In the genomic region with DNA sequence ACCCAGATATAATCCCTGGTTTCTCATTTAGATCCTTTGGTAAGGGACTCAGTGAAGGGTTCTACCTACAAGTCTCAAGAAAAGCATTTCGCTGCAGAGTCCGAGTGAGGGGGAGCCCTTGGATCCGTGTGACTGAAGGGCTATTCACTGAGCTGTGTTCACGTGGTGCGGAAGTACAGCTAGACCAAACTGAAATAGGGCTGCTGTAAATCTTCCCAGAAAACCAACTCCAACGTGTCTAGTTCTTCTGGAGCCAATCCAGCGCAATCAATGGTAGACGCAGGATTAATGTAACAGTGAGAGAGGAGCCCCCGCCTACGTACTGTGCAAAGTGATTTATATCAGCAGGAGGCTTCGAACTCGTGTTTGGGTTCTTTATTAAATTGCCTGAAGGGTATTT, we compare ENCODE assay signal across 21 mouse cellular contexts.
DNase-seq lines count a peak whose midpoint lies in the region; ATAC-seq and TF ChIP-seq lines count a peak whose summit lies in the region.
"Had no signal": no experiment of that assay in that cellular context is flagged by ENCODE, and none has a peak within 500 bp of the region (broad histone marks: within the 10 kb centered on the region; RNA-seq: fewer than 3 reads in every experiment).

No protein-coding gene starts in this region.

- peak; percentile 39 for DNase-seq in kidney, postnatal 14 days
- no peak for DNase-seq in adipocyte (ENCODE audit: low spot score)
- DNase-seq: adrenal gland, adult 2 months; cerebellum, adult 11-12 months; cerebellum, postnatal 10 days; heart, adult 18-20 months; heart, postnatal 10 days; layer of hippocampus, adult 9-11 months; left cerebral cortex, postnatal 4 days; lung, postnatal 10 days; thymus, adult 2 months had no signal

- no peak for TF ChIP-seq CTCF in intestine, postnatal 0 days (IDR thresholded peaks at IDR 0.05; ENCODE audit: low read depth)

- no peaks in the 10 kb centered on the region for H3K9me3 ChIP-seq in intestine, embryonic 15.5 days
- no peaks in the 10 kb centered on the region for H3K9me3 ChIP-seq in intestine, postnatal 0 days (ENCODE audit: control insufficient read depth)
- H3K9me3 ChIP-seq in neural tube, embryonic 13.5 days, result no peaks in the 10 kb centered on the region
- no peaks in the 10 kb centered on the region for H3K9me3 ChIP-seq in neural tube, embryonic 15.5 days (replicated peaks)
- H3K9me3 ChIP-seq: forebrain, embryonic 13.5 days; heart, embryonic 12.5 days; liver, embryonic 12.5 days had no signal

- no peaks in the 10 kb centered on the region for H3K27me3 ChIP-seq in intestine, embryonic 15.5 days (replicated peaks)
- no peaks in the 10 kb centered on the region for H3K27me3 ChIP-seq in intestine, postnatal 0 days (replicated peaks; ENCODE audit: control insufficient read depth, insufficient read depth, low read length)
- H3K27me3 ChIP-seq in neural tube, embryonic 13.5 days, result no peaks in the 10 kb centered on the region
- no peaks in the 10 kb centered on the region for H3K27me3 ChIP-seq in neural tube, embryonic 15.5 days (replicated peaks)
- H3K27me3 ChIP-seq: forebrain, embryonic 13.5 days; liver, embryonic 12.5 days had no signal

- H3K9ac ChIP-seq in intestine, embryonic 15.5 days, result no peak overlapping the region
- H3K9ac ChIP-seq in intestine, postnatal 0 days (ENCODE audit: low read depth, low read length), result no peak overlapping the region
- no peak overlapping the region for H3K9ac ChIP-seq in neural tube, embryonic 13.5 days
- no peak overlapping the region for H3K9ac ChIP-seq in neural tube, embryonic 15.5 days (replicated peaks)
- H3K9ac ChIP-seq: forebrain, embryonic 13.5 days; heart, embryonic 12.5 days; liver, embryonic 12.5 days had no signal

- 61% methylated on average over 12 of the region's 12 CpGs for WGBS in intestine, embryonic 15.5 days
- 72% methylated on average over 12 of the region's 12 CpGs for WGBS in intestine, postnatal 0 days
- WGBS in neural tube, embryonic 13.5 days, result 48% methylated on average over 12 of the region's 12 CpGs
- WGBS in neural tube, embryonic 15.5 days, result 41% methylated on average over 12 of the region's 12 CpGs

- no peak overlapping the region for H3K4me3 ChIP-seq in intestine, embryonic 15.5 days (replicated peaks)
- no peak overlapping the region for H3K4me3 ChIP-seq in intestine, postnatal 0 days (ENCODE audit: low read depth, low read length)
- H3K4me3 ChIP-seq in neural tube, embryonic 13.5 days, result no peak overlapping the region
- no peak overlapping the region for H3K4me3 ChIP-seq in neural tube, embryonic 15.5 days (replicated peaks)
- H3K4me3 ChIP-seq: forebrain, embryonic 13.5 days; heart, embryonic 12.5 days; left cerebral cortex, adult 2 months; liver, embryonic 12.5 days had no signal

- ATAC-seq in intestine, embryonic 15.5 days, result 0 out of 2 replicates have a peak, but pooled peaks have one; percentile 23
- no peak for ATAC-seq in intestine, postnatal 0 days
- peak; percentile 53; the same call in 1 of the 2 replicates for ATAC-seq in neural tube, embryonic 13.5 days (ENCODE audit: low read depth)
- ATAC-seq in neural tube, embryonic 15.5 days (ENCODE audit: low FRiP score), result no peak
- no peak for ATAC-seq in granulocyte monocyte progenitor cell, adult 5-6 weeks (replicated peaks; ENCODE audit: poor library complexity, severe bottlenecking)
- ATAC-seq: forebrain, embryonic 13.5 days; liver, embryonic 12.5 days had no signal

- H3K27ac ChIP-seq in intestine, embryonic 15.5 days, result no peak overlapping the region
- no peak overlapping the region for H3K27ac ChIP-seq in intestine, postnatal 0 days (ENCODE audit: low read depth, low read length)
- H3K27ac ChIP-seq in neural tube, embryonic 13.5 days (replicated peaks), result no peak overlapping the region
- H3K27ac ChIP-seq in neural tube, embryonic 15.5 days (replicated peaks), result no peak overlapping the region
- H3K27ac ChIP-seq: forebrain, embryonic 13.5 days; left cerebral cortex, adult 2 months; liver, embryonic 12.5 days had no signal

- H3K4me2 ChIP-seq in intestine, embryonic 15.5 days (replicated peaks), result no peak overlapping the region
- H3K4me2 ChIP-seq in intestine, postnatal 0 days (replicated peaks; ENCODE audit: low read depth), result no peak overlapping the region
- H3K4me2 ChIP-seq in neural tube, embryonic 13.5 days, result no peak overlapping the region
- no peak overlapping the region for H3K4me2 ChIP-seq in neural tube, embryonic 15.5 days
- H3K4me2 ChIP-seq: forebrain, embryonic 13.5 days; heart, embryonic 12.5 days; liver, embryonic 12.5 days; midbrain, embryonic 11.5 days had no signal

- H3K36me3 ChIP-seq in intestine, embryonic 15.5 days, result no peaks in the 10 kb centered on the region
- no peaks in the 10 kb centered on the region for H3K36me3 ChIP-seq in intestine, postnatal 0 days (ENCODE audit: control insufficient read depth, insufficient read depth)
- no peaks in the 10 kb centered on the region for H3K36me3 ChIP-seq in neural tube, embryonic 13.5 days
- no peaks in the 10 kb centered on the region for H3K36me3 ChIP-seq in neural tube, embryonic 15.5 days
- H3K36me3 ChIP-seq: heart, embryonic 12.5 days; liver, embryonic 12.5 days had no signal

- H3K4me1 ChIP-seq in intestine, embryonic 15.5 days (replicated peaks), result no peaks in the 10 kb centered on the region; the same call in 1 of the 2 replicates
- H3K4me1 ChIP-seq in intestine, postnatal 0 days (replicated peaks; ENCODE audit: control insufficient read depth, insufficient read depth, low read length), result no peaks in the 10 kb centered on the region
- H3K4me1 ChIP-seq in neural tube, embryonic 13.5 days (replicated peaks), result 0 out of 2 replicates have a peak, but pooled peaks cover 9% of the 10 kb centered on the region
- H3K4me1 ChIP-seq in neural tube, embryonic 15.5 days, result no peaks in the 10 kb centered on the region
- H3K4me1 ChIP-seq: forebrain, embryonic 13.5 days; heart, embryonic 12.5 days; liver, embryonic 12.5 days had no signal

Comparison
In these comparisons a context has a peak if more than half of its experiments do, and no peak if none do; other contexts are left out.
1. ATAC-seq: peak in intestine, embryonic 15.5 days (single experiment) and neural tube, embryonic 13.5 days (single experiment); none in intestine, postnatal 0 days (single experiment), neural tube, embryonic 15.5 days (single experiment) and granulocyte monocyte progenitor cell, adult 5-6 weeks (single experiment).